Mouse (Mus musculus): ENCODE measurements around the gene Jrkl. TPM values are rescaled to one million over a fixed set of nuclear protein-coding genes. Genes with fewer than 3 reads are reported as not detected.
A peak's percentile ranks its signal among the peaks of the same experiment; 100 is the strongest.

Jrkl gene
- polyA plus RNA-seq, 1 experiment from 2014 or later, result 6.7 TPM

DNA sequence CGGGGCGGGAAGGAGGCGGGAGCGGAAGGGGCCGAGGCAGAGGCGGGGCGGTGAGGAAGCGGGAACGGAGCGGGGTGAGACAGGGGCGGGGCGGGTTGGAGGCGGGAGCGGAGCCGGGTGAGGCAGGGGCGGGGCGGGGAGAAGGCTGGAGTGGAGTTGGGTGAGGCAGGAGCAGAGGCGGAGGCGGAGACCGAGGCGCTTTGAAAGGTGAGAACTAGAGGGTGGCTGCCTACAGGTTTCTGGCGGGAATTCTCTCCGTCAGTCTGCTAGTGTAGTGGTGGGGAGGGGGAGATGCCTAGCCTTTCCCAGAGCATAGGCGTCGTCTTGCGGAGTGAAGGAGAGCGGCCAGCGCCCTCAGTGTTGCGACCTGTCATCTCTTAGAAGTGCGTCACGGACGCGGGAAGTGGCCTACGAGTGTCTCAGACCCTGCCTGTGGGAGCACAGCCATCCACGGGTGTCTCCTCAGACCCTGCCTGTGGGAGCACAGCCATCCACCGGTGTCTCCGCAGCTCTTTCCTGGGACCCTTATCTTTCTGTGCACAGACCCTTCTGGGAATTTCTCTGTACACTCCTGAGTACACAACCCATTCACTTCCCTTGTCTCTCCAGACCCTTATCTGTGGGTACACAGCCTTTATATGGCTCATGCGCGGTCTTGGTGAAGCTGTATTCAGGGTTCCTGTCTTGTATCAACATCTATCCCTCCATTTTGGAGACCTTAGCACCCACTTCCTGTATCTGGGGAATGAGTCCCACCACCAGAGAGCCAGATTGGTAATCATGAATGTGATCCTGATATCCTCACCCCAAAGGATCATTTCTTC is 1.4 kb upstream of the Jrkl start, which contains the start of gene Ccdc82:
Gene Ccdc82, plus strand, starts transcription at position 141 of the 824 bp plus-strand sequence.
- Histone ChIP-seq H3K4me3 (ENCODE audit: control insufficient read depth in 1 of 2, insufficient read depth in 1 of 2, low read depth in 1 of 2, low read length in 2 of 2) (peak within 1 kb of the TSS; percentile 67 to 97), H3K9me3 (ENCODE audit: control insufficient read depth, low read length) (no peaks in the 10 kb centered on the region), H3K36me3 (ENCODE audit: control insufficient read depth, insufficient read depth, low read length) (no peaks in the 10 kb centered on the region), H3K4me1 (ENCODE audit: control insufficient read depth in 2 of 2, insufficient read depth in 2 of 2, low read length in 2 of 2) (peaks cover 2 to 20% of the 10 kb centered on the region in 2 experiments; a peak in 3 of 4 replicates), H3K27me3 (ENCODE audit: control insufficient read depth, insufficient read depth, low read length) (no peaks in the 10 kb centered on the region), H3K9ac (ENCODE audit: low read length) (peak within 1 kb of the TSS; percentile 82), H3K4me2 (ENCODE audit: low read length) (peak within 1 kb of the TSS; percentile 87), H3K27ac (replicated peaks in 1 of 2; ENCODE audit: control insufficient read depth in 1 of 2, insufficient read depth in 1 of 2, low read depth in 2 of 2, low read length in 2 of 2) (peak within 1 kb of the TSS; percentile 85 to 93)
- under 1% methylated on average over 30 of the region's 39 CpGs for WGBS
- ATAC-seq (ENCODE audit: insufficient number of reproducible peaks, insufficient read depth, low FRiP score, low read depth), result peak; percentile 99

DNA sequence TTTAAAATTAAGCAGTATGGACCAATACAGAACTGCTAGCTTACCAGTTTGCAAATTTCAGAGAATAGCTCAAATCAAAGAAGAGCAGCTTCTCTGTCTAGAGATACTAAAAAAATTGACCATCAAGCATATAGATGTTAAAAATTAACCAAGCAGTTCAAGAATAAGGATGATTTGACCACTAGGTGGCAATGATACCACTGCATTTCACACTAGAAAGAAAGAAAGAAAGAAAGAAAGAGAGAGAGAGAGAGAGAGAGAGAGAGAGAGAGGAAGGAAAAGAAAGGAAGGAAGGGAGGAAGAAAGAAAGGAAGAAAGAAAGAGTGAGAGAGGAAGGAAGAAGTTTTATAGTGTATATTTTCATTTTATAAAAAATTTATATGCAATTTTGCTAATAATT is 3.3 kb downstream of the Jrkl start:
- Histone ChIP-seq H3K36me3 (ENCODE audit: control insufficient read depth, insufficient read depth, low read length) (no peaks in the 10 kb centered on the region), H3K27me3 (ENCODE audit: control insufficient read depth, insufficient read depth, low read length) (no peaks in the 10 kb centered on the region), H3K9ac (ENCODE audit: low read length) (no peak overlapping the region), H3K27ac (replicated peaks in 1 of 2; ENCODE audit: control insufficient read depth in 1 of 2, insufficient read depth in 1 of 2, low read depth in 2 of 2, low read length in 2 of 2) (no peak overlapping the region), H3K9me3 (ENCODE audit: control insufficient read depth, low read length) (no peaks in the 10 kb centered on the region), H3K4me2 (ENCODE audit: low read length) (no peak overlapping the region), H3K4me1 (ENCODE audit: control insufficient read depth in 2 of 2, insufficient read depth in 2 of 2, low read length in 2 of 2) (peaks cover 2 to 16% of the 10 kb centered on the region in 2 experiments; a peak in 3 of 4 replicates), H3K4me3 (ENCODE audit: control insufficient read depth in 1 of 2, insufficient read depth in 1 of 2, low read depth in 1 of 2, low read length in 2 of 2) (no peak overlapping the region)
- ATAC-seq (ENCODE audit: insufficient number of reproducible peaks, insufficient read depth, low FRiP score, low read depth), result no peak

DNA sequence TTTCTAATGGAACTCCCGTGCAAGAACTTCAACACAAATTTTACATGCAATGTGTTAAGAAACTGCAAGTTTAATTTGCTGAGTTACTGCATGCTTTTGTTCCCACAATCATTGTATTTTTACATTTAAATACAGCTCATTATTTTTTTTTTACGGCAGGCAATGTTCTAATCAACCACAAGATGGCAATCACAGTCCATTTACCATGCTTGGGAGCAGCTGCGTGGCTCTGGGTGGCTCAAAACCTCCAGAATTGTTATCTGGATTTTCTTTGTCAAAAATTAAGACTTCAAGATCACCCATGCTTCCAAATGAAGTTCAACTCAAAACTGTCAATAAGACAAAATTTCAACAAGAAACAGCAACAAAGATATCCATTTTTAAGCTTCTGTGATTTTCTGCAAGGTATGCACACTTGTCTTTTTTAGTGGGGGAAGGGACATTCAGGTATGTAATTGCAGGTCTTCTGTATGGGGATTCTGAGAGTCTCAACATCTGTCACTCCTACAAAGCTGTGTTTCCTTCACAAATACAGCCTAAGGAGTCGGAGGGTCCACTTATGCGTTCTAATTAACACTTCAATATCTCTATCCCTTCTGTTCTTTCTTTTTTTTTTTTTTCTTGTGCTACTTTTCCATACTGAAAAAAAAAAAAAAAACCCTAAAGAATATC is 13.9 kb downstream of the Jrkl start:
- no peak for ATAC-seq (ENCODE audit: insufficient number of reproducible peaks, insufficient read depth, low FRiP score, low read depth)
- Histone ChIP-seq H3K9ac (ENCODE audit: low read length) (no peak overlapping the region), H3K4me2 (ENCODE audit: low read length) (no peak overlapping the region), H3K27ac (replicated peaks in 1 of 2; ENCODE audit: control insufficient read depth in 1 of 2, insufficient read depth in 1 of 2, low read depth in 2 of 2, low read length in 2 of 2) (no peak overlapping the region), H3K4me1 (ENCODE audit: control insufficient read depth in 2 of 2, insufficient read depth in 2 of 2, low read length in 2 of 2) (no peaks in the 10 kb centered on the region), H3K36me3 (ENCODE audit: control insufficient read depth, insufficient read depth, low read length) (no peaks in the 10 kb centered on the region), H3K27me3 (ENCODE audit: control insufficient read depth, insufficient read depth, low read length) (no peaks in the 10 kb centered on the region), H3K4me3 (ENCODE audit: control insufficient read depth in 1 of 2, insufficient read depth in 1 of 2, low read depth in 1 of 2, low read length in 2 of 2) (no peak overlapping the region), H3K9me3 (ENCODE audit: control insufficient read depth, low read length) (0 out of 2 replicates have a peak, but pooled peaks cover 6% of the 10 kb centered on the region)
- WGBS, result 26% methylated on average over 5 of the region's 5 CpGs

DNA sequence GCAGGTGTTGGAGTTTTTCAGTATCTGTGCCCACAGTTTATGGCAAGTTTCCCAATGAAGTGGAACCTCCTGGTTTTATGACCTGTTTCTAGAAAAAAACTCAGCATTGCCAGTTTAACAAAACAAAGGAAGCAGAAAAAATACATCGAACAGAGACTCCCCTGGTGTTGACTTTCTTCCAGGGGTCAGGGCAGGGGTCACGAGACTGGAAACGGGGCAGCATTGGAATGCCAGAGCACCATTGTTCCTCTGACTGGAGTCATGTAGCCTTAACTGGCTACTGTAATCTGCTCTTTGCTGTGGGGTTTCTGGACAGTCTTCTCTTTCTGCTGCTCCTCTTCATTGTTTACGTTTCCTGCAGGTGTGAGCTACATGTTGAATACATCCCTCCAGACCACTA is 15.1 kb downstream of the Jrkl start:
- H3K9me3 ChIP-seq (ENCODE audit: control insufficient read depth, low read length), result 0 out of 2 replicates have a peak, but pooled peaks cover 6% of the 10 kb centered on the region
- H3K27me3 ChIP-seq (ENCODE audit: control insufficient read depth, insufficient read depth, low read length), result no peaks in the 10 kb centered on the region
- 15% methylated on average over 4 of the region's 4 CpGs for WGBS
- no peak overlapping the region for H3K27ac ChIP-seq (replicated peaks in 1 of 2; ENCODE audit: control insufficient read depth in 1 of 2, insufficient read depth in 1 of 2, low read depth in 2 of 2, low read length in 2 of 2)
- H3K4me3 ChIP-seq (ENCODE audit: control insufficient read depth in 1 of 2, insufficient read depth in 1 of 2, low read depth in 1 of 2, low read length in 2 of 2), result no peak overlapping the region
- no peak overlapping the region for H3K9ac ChIP-seq (ENCODE audit: low read length)
- no peaks in the 10 kb centered on the region for H3K36me3 ChIP-seq (ENCODE audit: control insufficient read depth, insufficient read depth, low read length)
- no peak overlapping the region for H3K4me2 ChIP-seq (ENCODE audit: low read length)
- H3K4me1 ChIP-seq (ENCODE audit: control insufficient read depth in 2 of 2, insufficient read depth in 2 of 2, low read length in 2 of 2), result no peaks in the 10 kb centered on the region
- no peak for ATAC-seq (ENCODE audit: insufficient number of reproducible peaks, insufficient read depth, low FRiP score, low read depth)

DNA sequence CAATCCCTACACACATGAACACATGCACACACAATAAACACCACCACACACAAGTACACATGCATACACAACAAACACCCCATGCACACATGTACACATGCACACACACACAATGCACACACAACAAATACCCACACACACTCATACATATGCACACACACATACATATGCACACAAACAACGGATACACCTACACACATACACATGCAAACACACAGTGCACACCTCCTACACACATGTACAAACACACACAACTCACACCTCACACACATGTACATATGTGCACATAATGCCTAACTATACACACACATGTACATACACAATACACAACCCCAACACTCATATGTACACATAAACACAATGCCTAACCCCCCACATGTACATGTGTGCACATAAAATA is 19.8 kb downstream of the Jrkl start:
- Histone ChIP-seq H3K4me1 (ENCODE audit: control insufficient read depth in 2 of 2, insufficient read depth in 2 of 2, low read length in 2 of 2) (no peaks in the 10 kb centered on the region), H3K27ac (replicated peaks in 1 of 2; ENCODE audit: control insufficient read depth in 1 of 2, insufficient read depth in 1 of 2, low read depth in 2 of 2, low read length in 2 of 2) (no peak overlapping the region), H3K9ac (ENCODE audit: low read length) (no peak overlapping the region), H3K4me3 (ENCODE audit: control insufficient read depth in 1 of 2, insufficient read depth in 1 of 2, low read depth in 1 of 2, low read length in 2 of 2) (no peak overlapping the region), H3K27me3 (ENCODE audit: control insufficient read depth, insufficient read depth, low read length) (no peaks in the 10 kb centered on the region), H3K4me2 (ENCODE audit: low read length) (no peak overlapping the region), H3K36me3 (ENCODE audit: control insufficient read depth, insufficient read depth, low read length) (no peaks in the 10 kb centered on the region), H3K9me3 (ENCODE audit: control insufficient read depth, low read length) (0 out of 2 replicates have a peak, but pooled peaks cover 6% of the 10 kb centered on the region)
- 66% methylated on average over 1 of the region's 1 CpGs for WGBS
- no peak for ATAC-seq (ENCODE audit: insufficient number of reproducible peaks, insufficient read depth, low FRiP score, low read depth)

DNA sequence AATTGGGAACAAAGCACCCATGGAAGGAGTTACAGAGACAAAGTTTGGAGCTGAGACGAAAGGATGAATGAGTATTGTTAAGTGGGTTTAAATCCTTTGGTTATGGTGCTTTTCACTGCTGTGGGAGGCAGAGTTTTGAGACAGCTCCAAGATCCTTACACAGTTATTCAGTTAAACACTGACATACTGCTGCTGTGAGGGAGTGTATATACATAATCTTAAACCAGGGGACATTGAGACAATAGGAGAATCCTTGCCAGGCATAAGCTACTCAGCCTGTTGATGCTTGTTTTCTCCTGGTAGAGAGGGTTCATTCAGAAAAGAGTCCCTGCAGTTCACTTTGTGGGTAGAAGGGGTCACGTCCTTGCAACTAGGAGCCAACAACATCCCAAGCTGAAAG is 39.3 kb downstream of the Jrkl start:
- no peak overlapping the region for H3K27ac ChIP-seq (replicated peaks in 1 of 2; ENCODE audit: control insufficient read depth in 1 of 2, insufficient read depth in 1 of 2, low read depth in 2 of 2, low read length in 2 of 2)
- WGBS, result 57% methylated on average over 2 of the region's 2 CpGs
- H3K9me3 ChIP-seq (ENCODE audit: control insufficient read depth, low read length), result no peaks in the 10 kb centered on the region
- H3K4me1 ChIP-seq (ENCODE audit: control insufficient read depth in 2 of 2, insufficient read depth in 2 of 2, low read length in 2 of 2), result no peaks in the 10 kb centered on the region
- H3K9ac ChIP-seq (ENCODE audit: low read length), result no peak overlapping the region
- H3K4me3 ChIP-seq (ENCODE audit: control insufficient read depth in 1 of 2, insufficient read depth in 1 of 2, low read depth in 1 of 2, low read length in 2 of 2), result no peak overlapping the region
- H3K27me3 ChIP-seq (ENCODE audit: control insufficient read depth, insufficient read depth, low read length), result no peaks in the 10 kb centered on the region
- no peaks in the 10 kb centered on the region for H3K36me3 ChIP-seq (ENCODE audit: control insufficient read depth, insufficient read depth, low read length)
- no peak for ATAC-seq (ENCODE audit: insufficient number of reproducible peaks, insufficient read depth, low FRiP score, low read depth)
- H3K4me2 ChIP-seq (ENCODE audit: low read length), result no peak overlapping the region

DNA sequence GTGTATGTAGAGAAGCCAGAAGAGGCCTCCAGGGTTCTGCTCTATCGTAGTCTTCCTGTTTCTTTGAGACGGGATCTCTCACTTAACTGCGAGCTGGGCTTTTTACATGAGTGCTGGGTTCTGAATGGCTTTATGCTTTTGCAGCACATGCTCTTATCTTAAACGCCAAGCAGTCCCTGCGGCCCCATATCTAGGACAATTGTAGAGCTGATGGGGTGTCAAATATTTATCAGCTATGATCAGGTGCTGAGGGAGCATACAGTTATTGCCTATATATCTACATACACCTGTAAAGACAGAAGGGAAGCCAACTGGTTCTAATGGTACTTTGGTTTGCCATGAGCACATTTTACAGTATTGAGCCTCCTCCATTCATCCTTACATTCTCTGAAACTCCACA is 41.9 kb downstream of the Jrkl start:
- 60% methylated on average over 5 of the region's 5 CpGs for WGBS
- Histone ChIP-seq H3K36me3 (ENCODE audit: control insufficient read depth, insufficient read depth, low read length) (no peaks in the 10 kb centered on the region), H3K9ac (ENCODE audit: low read length) (no peak overlapping the region), H3K4me2 (ENCODE audit: low read length) (no peak overlapping the region), H3K4me1 (ENCODE audit: control insufficient read depth in 2 of 2, insufficient read depth in 2 of 2, low read length in 2 of 2) (peaks cover 2 to 13% of the 10 kb centered on the region in 2 experiments; a peak in 3 of 4 replicates), H3K9me3 (ENCODE audit: control insufficient read depth, low read length) (no peaks in the 10 kb centered on the region), H3K27ac (replicated peaks in 1 of 2; ENCODE audit: control insufficient read depth in 1 of 2, insufficient read depth in 1 of 2, low read depth in 2 of 2, low read length in 2 of 2) (no peak overlapping the region), H3K4me3 (ENCODE audit: control insufficient read depth in 1 of 2, insufficient read depth in 1 of 2, low read depth in 1 of 2, low read length in 2 of 2) (no peak overlapping the region), H3K27me3 (ENCODE audit: control insufficient read depth, insufficient read depth, low read length) (no peaks in the 10 kb centered on the region)
- ATAC-seq (ENCODE audit: insufficient number of reproducible peaks, insufficient read depth, low FRiP score, low read depth), result no peak

All from heart, embryonic 14.5 days (tissue).